Mouse (Mus musculus): ENCODE results near the gene Vrk2.
A peak's percentile ranks its signal among the peaks of the same experiment; 100 is the strongest.

Gene Vrk2

DNA sequence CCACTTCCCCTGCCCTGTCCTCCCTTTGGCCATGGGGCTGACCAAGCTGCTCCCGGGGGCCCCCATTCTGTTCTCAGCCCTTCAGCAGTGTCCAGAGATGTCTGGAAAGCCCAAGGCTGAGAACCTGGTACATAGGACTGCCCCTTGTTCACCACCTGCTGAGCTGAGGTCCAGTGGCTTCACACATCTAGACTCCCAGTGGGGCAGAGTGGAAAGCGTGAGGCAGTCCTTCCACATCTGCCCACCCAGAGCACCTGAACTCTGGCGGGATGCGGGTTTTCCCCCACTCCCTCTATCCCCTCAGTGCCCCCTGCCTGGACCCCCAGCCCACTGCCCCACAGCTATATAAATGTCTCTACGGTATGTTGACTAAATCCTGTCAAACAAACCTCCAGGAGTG is 56.0 kb downstream of the Vrk2 start:
- DNase-seq, result no peak

DNA sequence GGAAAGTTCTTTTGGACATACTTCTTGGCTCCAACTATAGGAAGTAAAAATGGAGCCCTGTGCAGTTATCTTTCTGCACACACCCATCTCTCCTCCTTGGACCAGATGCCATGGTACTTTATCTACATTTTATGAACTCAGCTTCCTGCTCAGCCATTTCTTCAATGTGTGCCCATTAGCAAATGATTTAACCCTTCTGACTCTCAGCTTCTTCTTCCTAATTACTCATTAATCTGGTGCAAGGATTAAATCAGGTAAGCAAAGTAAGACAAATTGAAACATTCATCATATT is 60.0 kb downstream of the Vrk2 start:
- DNase-seq, result no peak

DNA sequence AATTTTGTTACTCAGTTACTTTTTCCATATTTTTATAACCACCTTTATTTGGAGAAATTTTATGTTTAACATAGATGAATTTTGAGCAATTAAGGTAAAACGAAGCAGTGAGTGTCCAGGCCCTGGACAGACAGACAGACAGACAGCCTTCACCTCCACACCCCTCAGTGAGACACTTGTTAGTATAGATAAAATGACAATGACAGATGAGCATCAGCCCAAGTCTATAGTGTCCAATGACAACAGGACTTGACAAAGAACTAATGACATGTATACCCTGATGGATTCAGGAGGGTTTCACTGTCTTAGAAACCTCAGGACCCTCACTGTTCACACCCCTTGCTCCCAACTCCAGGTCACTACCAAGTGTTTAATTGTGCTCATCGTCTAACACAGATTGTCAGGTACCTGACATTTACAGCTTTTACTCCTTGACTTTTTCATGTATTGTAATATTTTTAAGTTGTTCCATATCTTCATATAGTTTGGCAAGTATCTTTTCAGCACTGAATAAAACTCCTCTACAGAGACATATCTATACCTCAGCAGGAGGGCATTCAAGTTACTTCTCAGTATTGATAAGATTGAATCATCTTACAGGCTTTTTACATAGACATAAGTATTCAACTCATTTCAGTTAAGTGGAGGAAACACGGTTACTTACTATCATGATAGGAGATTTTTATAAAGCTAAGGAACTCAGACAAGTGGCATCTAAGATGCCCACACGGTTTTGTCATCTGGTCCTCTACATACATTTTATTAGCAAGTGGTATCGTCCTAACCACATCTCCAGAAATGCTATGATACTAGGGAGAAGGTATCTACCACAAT is 60.6 kb downstream of the Vrk2 start:
- DNase-seq, result no peak

DNA sequence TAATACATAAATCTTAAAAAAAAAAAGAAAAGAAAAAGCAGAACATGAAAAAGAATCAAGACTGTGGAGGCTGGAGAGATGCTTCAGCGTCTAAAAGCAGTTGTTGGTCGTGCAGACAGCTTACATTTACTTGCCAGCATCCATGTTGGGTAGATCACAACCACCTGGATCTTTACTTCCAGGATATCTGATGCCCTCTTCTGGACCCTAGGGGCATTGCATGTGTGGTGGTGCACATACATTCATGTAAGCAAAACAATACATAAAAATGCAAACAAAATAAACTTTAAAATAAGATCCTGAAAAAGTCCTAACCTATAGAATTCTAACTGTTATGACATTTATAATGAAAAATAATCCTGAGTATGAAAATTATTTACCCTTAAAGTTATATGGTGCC is 66.9 kb downstream of the Vrk2 start:
- no peak for DNase-seq

DNA sequence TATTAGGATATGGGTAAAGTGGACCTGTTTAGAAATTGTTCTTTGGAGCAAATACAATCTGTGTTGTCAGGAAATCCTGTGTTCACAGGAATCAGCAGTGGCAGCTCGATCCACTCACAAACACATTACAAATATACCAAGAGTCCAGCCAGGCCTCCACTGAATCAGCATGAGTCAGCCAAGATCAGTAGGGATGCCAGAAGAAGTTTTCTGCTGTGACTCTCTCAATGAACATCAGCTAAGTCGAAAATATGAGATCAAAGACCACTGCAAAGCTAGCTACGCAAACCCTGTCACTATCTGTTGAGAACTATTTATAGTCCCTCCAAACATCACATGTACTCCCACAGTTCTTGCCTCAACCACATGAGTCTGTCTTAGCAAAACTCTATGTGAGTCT is 74.8 kb downstream of the Vrk2 start:
- DNase-seq, result no peak

DNA sequence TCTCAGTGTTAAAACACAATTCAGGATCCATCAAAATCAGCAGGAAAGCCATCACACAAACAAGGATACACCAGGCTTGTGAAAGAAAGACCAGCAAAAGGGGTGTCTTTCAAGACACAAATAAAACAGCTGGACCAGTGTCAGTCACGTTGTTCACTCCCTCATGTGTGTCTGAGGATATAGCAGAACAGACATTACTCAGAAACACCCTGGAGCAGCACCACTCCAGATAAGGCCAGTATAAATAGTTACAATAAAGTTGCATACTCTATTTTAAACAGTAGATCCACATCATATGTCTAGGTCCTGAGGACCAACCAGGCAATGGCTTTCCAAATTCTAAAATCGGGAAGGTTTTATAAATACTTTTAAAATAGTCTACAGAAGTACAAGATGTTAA is 77.7 kb downstream of the Vrk2 start:
- DNase-seq, result no peak

DNA sequence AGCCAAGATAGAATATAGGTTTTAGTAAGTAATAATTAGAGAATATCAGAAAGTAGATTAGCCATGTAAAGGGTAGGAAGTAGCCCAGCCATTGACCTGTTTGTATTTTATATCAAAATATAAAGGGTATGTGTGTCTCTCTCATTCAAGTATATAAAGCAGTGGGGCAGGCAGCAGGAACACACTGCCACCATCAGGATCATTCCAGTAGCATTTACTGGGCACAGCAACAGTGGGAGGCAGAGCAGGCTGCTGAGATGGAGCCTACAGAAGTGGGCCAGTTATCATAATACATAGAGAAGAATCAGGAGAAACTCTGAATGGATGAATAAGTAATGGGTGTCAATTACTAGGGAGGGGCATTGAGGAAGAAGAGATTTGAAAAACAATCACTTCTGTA is 80.1 kb downstream of the Vrk2 start:
- DNase-seq, result no peak

DNA sequence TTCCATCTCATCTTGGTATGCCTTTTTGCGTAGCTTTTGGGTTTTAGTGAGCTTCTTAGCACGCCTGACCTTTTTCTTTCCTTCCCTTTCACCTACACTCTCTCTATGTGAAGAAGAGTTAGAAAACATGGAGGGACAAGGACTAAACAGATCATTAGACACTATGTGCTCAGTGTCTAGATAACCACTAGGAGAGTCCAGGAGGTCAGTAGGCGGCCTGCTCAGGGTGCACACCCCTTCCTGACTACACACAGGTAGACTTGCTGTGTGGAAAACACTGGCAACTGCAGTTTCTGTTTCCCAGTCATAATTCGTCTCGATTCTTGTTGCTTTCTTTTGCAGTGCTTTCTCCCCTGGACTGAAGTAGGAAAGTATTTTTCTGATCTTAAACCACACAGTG is 97.8 kb downstream of the Vrk2 start:
- no peak for DNase-seq

DNA sequence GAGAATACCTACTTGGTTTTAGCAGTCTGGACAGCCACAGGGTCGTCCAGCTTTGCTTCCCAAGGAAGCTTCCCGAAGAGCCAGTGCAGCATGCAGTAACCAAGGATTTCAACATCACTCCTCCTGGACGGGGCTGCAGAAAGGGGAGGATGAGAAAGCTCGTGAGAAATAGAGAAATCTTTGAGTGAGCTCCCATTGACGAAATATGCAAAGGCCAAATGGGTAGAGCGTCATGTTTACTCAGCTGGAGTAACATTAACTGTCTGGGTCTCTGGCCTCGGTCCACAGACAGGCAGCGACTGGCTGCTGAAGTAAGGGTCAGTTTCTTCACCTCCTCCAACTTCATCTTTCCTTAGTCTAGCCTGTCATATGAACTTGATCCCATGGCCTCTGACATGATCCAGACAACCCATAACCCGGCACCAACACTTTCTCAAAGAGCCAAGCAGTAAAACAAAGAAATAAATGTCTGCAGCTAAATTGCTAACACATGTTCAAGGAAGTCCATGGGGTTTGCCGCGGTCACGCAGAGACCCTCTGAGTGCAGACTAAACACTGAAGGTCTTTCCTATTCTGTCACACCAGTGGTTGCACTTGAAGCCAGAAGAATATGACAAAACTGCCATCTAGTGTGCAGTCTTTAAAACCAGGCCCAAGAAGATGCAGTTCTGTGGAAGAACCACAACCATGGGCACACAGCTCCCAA is 103.9 kb downstream of the Vrk2 start:
- peak; percentile 55 to 74 for DNase-seq

DNA sequence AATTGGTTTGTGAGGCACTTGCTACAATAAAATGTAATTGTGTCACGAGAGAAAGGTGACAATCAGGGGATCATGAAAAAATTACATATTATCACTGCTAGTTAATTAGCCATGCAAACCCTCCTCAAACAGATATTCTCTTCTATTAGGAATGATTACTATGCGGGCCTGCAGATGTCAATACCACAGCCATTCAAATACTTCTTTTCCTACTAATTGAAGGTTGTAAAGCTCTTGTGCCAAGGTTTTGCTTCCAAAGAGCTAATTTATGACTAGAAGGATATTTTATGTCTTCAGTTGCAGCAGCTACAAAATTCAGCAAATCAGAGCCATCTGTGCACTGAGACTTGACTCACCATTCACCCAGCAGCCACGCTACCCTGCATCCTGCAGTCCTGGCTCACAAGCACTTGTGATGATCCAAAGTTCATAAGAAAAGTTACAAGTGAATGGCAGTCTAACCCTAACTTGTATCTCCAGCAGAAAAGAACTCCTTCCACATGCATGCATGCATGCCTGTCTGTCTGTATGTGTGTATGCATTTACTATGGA is 112.0 kb downstream of the Vrk2 start:
- no peak for DNase-seq

DNA sequence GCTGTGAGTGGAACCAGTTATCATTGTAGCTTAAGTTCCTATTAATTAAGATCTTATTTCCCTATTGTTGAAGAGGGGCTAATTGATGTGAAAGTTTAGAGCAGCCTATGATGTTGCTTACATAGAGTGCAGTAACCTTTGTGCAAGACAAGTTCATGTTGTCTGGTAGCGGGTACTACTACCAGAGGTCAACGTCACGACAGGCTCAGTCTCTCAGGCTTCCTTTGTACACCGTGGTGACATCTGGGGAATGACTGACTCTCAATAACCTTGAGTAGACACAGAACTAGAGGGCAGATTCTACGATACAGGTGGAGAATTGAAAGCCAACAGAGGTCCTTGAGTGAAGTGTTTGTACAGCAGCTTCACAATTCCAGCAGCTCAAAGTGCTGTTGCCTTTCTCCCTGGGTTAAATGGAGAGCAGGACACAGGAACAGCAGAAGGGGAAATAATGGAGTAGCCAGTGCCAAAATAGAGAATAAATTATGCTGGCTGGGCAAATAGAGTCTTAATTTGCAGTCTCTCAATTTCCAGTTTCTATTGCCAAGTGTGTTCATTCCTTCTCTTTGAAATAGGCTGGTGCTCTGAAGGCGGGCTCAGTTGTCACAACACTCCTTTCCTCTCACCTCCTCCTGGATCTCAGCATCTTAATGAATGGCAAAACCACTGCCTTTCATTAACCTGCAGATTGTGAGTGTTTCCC is 116.6 kb downstream of the Vrk2 start:
- DNase-seq, result no peak

DNA sequence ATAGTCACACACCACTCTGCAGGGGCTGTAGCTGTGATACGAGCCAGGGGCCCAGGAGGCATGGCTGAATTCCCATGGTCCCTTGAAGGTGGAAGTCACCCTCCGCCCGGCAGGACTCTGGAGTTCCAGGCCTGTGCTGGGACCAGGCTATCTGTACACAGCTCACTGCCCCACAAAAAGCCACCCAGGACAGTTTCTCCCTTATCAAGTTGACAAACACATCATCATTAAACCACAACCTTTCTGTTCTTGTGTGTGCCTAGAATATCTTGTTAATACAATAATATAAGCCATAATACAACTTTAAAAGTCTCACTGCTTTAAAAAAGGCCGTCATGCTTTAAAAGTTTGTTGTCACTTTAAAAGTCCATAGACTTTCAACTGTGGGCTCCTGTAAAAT is 139.7 kb downstream of the Vrk2 start:
- DNase-seq, result no peak

DNA sequence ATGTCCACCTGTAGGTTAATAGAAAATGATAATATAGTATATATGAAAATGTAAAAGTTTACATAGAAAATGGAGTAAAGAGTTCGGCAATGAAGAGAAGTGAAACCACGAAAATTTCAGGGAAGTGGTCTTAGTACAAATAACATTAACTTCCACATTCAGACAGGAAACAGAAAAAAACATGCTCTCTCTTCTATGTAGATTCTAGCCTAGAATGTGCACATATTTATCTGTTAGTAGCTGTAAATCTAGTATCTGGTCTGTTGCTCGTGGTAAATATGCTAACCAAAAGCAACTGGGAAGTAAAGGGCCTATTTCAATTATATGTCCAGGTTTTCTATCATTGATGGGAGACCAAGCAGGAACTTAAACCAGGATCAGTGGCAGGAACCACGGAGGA is 141.1 kb downstream of the Vrk2 start:
- no peak for DNase-seq

DNA sequence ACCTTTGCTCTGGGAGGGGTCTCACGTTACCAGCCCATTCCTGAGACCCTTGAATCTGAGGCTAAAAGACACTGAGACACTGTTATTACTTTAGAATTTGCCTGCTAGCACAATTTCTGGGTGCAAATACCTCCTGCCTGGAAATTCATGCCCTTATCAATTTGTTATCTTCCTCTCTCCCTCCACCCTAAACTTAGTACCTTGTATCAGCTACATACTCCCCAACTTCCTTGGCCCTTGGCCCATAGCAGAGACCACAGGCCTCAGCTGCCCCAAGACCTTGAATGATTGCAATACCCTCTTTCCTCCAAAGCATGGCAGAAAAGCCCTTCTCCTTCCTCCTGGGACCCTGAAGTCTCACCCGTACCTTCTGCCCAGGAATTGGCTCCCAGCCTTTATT is 142.6 kb downstream of the Vrk2 start:
- no peak for DNase-seq

DNA sequence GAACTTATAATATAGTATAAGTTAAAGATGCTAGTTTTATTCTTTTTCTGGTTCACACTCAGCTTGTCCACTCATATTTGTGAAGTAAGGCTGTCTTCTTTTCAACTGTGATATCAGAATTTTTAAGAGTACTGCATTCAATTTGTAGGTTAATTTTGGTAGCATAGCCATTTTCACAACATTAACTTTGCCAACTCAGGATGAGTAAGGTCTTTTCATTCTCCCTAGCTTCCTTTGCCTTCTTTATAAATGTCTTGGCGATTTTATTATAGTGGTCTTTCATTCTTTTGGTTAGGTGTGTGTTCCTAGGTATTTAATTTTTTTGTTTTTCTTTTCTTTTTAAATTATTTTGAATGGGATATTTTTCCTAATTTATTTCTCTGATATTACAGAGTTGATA is 143.2 kb downstream of the Vrk2 start:
- no peak for DNase-seq

DNA sequence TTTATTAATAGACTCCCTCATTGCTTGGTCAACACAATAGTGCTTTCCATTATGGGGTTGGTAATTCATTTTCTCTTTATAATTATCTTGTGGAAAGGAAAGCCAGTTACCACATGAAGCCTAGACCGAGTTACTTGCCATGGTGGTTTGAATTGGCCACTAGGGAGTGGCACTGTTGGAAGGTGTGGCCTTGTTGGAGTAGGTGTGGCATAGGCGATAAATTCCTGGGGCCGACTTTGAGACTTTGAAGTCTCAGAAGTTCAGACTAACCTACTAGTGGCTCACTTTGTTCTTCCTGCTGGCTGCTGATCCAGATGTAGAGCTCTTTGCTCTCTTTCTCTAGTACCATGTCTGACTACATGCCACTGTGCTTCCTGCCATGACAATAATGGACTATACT is 144.0 kb downstream of the Vrk2 start:
- DNase-seq, result no peak

DNA sequence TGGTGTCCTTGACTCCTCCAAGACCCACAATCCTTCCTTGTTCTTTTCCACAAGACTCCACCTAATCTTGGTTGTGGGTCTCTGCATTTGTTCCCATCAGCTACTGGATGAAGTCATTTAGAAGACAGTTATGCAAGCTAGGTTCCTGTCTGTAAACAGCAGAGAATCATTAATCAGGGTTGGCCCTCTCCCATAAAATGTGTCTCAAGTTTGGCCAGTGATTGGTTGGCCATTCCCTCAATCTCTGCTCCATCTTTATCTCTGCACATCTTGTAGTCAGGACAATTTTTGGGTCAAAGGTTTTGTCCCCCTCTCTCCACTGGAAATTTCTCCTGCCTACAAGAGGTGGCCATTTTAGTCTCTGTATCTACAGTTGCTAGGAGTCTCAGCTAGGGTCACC is 149.4 kb downstream of the Vrk2 start:
- DNase-seq, result no peak

DNA sequence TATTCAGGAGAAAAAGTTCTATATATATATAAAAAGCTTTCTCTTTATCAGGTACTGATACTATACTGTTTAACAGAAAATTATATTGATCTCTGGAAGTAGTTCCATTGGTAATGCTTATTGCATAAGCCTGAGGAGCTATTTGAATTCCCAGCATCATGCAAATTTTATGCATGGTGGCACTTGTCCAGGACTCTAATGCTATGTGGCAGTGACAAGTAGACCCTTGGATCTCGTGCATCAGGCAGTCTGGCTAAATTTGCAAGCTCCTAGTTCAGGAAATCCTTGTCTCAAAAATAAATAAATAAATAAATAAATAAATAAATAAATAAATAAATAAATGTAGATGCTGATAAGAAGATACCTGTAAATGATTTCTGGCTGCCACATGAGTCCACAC is 152.7 kb downstream of the Vrk2 start:
- no peak for DNase-seq

DNA sequence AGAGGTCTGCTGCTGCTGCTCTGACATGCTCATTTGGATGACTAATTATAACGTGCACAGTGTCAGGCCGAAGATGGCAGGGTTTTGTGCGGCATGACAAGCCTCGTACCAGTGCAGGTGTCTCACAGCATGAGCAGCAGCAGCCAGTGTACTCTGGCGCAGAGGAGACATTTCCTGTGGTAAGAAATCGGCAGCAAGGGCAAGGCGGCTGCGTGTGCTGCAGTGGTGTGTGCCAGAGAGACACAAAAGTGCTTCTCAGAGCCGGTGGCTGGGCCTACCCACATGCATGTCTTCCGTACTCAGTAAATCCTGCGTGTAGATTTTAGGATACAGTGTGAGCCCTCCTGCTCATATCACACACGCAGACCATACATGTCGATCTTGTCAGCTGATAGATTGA is 156.0 kb downstream of the Vrk2 start:
- DNase-seq, result no peak

DNA sequence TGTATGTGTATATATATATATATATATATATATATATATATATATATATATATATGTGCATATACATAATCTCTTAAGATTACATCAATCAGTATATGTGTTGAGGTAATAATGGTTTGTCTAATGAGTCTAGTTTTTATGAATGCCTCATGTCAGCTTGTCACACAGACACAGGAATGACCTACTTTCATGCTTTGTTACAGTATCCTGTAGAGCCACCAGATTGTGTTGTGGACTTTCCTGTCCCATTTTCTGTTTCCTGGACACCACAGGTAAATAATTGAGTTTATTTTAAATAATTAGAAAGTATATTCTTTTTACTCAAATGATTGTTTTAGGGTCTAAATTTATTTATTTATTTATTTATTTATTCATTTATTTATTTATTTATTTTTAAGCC is 159.6 kb downstream of the Vrk2 start:
- no peak for DNase-seq

DNA sequence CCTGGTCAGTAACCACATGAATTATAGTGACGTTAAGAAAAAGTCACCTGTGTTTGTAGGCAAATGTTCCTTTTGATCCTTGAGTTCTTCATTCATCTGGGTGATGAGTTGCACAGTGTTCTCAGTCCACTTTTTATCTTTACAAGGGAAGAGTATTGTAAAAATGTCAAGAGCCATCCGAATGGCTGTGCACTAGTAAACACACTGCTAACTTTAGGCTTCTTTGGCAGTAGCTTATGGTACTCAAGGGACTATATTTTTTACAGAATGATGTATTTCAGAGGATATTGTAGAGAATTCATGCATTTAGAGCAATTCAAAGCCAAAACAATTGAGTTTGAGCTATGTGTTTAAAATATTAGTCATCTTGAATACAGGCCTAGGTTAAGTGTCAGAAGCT is 172.3 kb downstream of the Vrk2 start:
- no peak for DNase-seq

Measured in kidney, postnatal 25 days (tissue).